Mouse (Mus musculus) erythroblast, embryonic 14.5 days (primary cell): Measurements from ENCODE around the gene 6330409D20Rik. TPM values are rescaled to one million over a fixed set of nuclear protein-coding genes. Genes with fewer than 3 reads are reported as not detected.

Source experiments
- H3K27me3 ChIP-seq: 2 replicates; pipeline ENCODE4 v1.6.1; 2012; ENCODE audit warnings: inconsistent platforms; ENCODE audit not compliant: control insufficient read depth
- H3K36me3 ChIP-seq: 2 replicates; pipeline ENCODE4 v1.6.1; 2012; ENCODE audit warnings: mild to moderate bottlenecking, inconsistent platforms; ENCODE audit not compliant: control insufficient read depth
- H3K4me1 ChIP-seq: 2 replicates; pipeline ENCODE4 v1.6.1; 2012; ENCODE audit warnings: inconsistent platforms; ENCODE audit not compliant: control insufficient read depth
- H3K4me3 ChIP-seq: replicated peaks from 2 replicates; pipeline ENCODE3; 2012; ENCODE audit warnings: moderate library complexity, mild to moderate bottlenecking, inconsistent platforms
- H3K9me3 ChIP-seq: 2 replicates; pipeline ENCODE4 v1.6.1; 2012; ENCODE audit warnings: low read length, inconsistent platforms, mixed read lengths; ENCODE audit not compliant: control insufficient read depth
- GATA1 ChIP-seq: IDR thresholded peaks from 2 replicates; pipeline ENCODE4 v1.6.1; 2012; ENCODE audit warnings: low read length, inconsistent platforms, mixed read lengths
- TAL1 ChIP-seq: IDR thresholded peaks from 3 replicates; pipeline ENCODE4 v1.6.1; 2012; ENCODE audit warnings: low read length, inconsistent platforms, mixed read lengths
- polyA plus RNA-seq: library from polyadenylated mRNA; stranded (reverse); fragments of >175 nt; gene quantifications from 2 replicates; pipeline ENCODE4 v1.2.3, GENCODE M21; 2012

Gene 6330409D20Rik
- polyA plus RNA-seq, 1 experiment = not detected

GRCm38 (mm10) chr2:32775359-32776074 lies 34.7 kb upstream of the 6330409D20Rik start, which contains the start of the genes Ttc16 and Ptrh1:
Ttc16 (minus strand) TSS chr2:32775633.
Ptrh1 (plus strand) TSS chr2:32775786.
- Histone ChIP-seq H3K27me3 (no peaks in the 10 kb centered on the region), H3K36me3 (no peaks in the 10 kb centered on the region), H3K4me3 (peak within 1 kb of the TSS; percentile 75), H3K4me1 (peaks cover 33% of the 10 kb centered on the region), H3K9me3 (no peaks in the 10 kb centered on the region)
- no peak for TF ChIP-seq TAL1
- no peak for TF ChIP-seq GATA1

- no peaks in the 10 kb centered on the region for H3K27me3 ChIP-seq
- no peak overlapping the region for H3K4me3 ChIP-seq
- H3K9me3 ChIP-seq = no peaks in the 10 kb centered on the region
- TF ChIP-seq TAL1 = no peak
- no peak for TF ChIP-seq GATA1
- H3K36me3 ChIP-seq = no peaks in the 10 kb centered on the region
- peaks cover 48% of the 10 kb centered on the region for H3K4me1 ChIP-seq
These were observed 31.9 kb upstream of the 6330409D20Rik start for GRCm38 (mm10) chr2:32772626-32773279.

- Histone ChIP-seq H3K4me3 (no peak overlapping the region), H3K36me3 (no peaks in the 10 kb centered on the region), H3K9me3 (no peaks in the 10 kb centered on the region), H3K27me3 (no peaks in the 10 kb centered on the region), H3K4me1 (peaks cover 52% of the 10 kb centered on the region)
- no peak for TF ChIP-seq TAL1
- no peak for TF ChIP-seq GATA1
These were observed 31.1 kb upstream of the 6330409D20Rik start for GRCm38 (mm10) chr2:32771886-32772285.

GRCm38 (mm10) chr2:32769327-32770085 lies 28.7 kb upstream of the 6330409D20Rik start:
- H3K4me1 ChIP-seq = peaks cover 30% of the 10 kb centered on the region
- H3K9me3 ChIP-seq = no peaks in the 10 kb centered on the region
- no peaks in the 10 kb centered on the region for H3K36me3 ChIP-seq
- TF ChIP-seq TAL1 = no peak
- peak; percentile 66 for TF ChIP-seq GATA1
- H3K27me3 ChIP-seq = no peaks in the 10 kb centered on the region
- no peak overlapping the region for H3K4me3 ChIP-seq

- no peaks in the 10 kb centered on the region for H3K9me3 ChIP-seq
- H3K27me3 ChIP-seq = no peaks in the 10 kb centered on the region
- H3K36me3 ChIP-seq = no peaks in the 10 kb centered on the region
- H3K4me3 ChIP-seq = no peak overlapping the region
- peaks cover 29% of the 10 kb centered on the region for H3K4me1 ChIP-seq
- TF ChIP-seq GATA1 = no peak
- no peak for TF ChIP-seq TAL1
These were observed 28.0 kb upstream of the 6330409D20Rik start for GRCm38 (mm10) chr2:32768661-32769285.

- TF ChIP-seq GATA1 (0 out of 2 replicates have a peak, but pooled peaks have one; percentile 7), TAL1 (no peak)
- H3K9me3 ChIP-seq = no peaks in the 10 kb centered on the region
- peaks cover 6% of the 10 kb centered on the region; the same call in 1 of the 2 replicates for H3K36me3 ChIP-seq
- peaks cover 28% of the 10 kb centered on the region for H3K4me1 ChIP-seq
- no peaks in the 10 kb centered on the region for H3K27me3 ChIP-seq
- no peak overlapping the region for H3K4me3 ChIP-seq
These were observed 26.4 kb upstream of the 6330409D20Rik start for GRCm38 (mm10) chr2:32767241-32767640.

GRCm38 (mm10) chr2:32763353-32763752 lies 22.5 kb upstream of the 6330409D20Rik start:
- H3K4me3 ChIP-seq = no peak overlapping the region
- TF ChIP-seq GATA1 = no peak
- no peak for TF ChIP-seq TAL1
- peaks cover 14% of the 10 kb centered on the region for H3K4me1 ChIP-seq
- no peaks in the 10 kb centered on the region for H3K9me3 ChIP-seq
- no peaks in the 10 kb centered on the region for H3K27me3 ChIP-seq
- peaks cover 31% of the 10 kb centered on the region for H3K36me3 ChIP-seq

GRCm38 (mm10) chr2:32761859-32762258 lies 21.0 kb upstream of the 6330409D20Rik start:
- no peak overlapping the region for H3K4me3 ChIP-seq
- TF ChIP-seq GATA1 = no peak
- TF ChIP-seq TAL1 = no peak
- peaks cover 17% of the 10 kb centered on the region for H3K4me1 ChIP-seq
- no peaks in the 10 kb centered on the region for H3K27me3 ChIP-seq
- H3K9me3 ChIP-seq = no peaks in the 10 kb centered on the region
- peaks cover 31% of the 10 kb centered on the region for H3K36me3 ChIP-seq

- no peaks in the 10 kb centered on the region for H3K27me3 ChIP-seq
- H3K4me1 ChIP-seq = peaks cover 20% of the 10 kb centered on the region
- no peaks in the 10 kb centered on the region for H3K9me3 ChIP-seq
- no peak overlapping the region for H3K4me3 ChIP-seq
- TF ChIP-seq GATA1 = no peak
- TF ChIP-seq TAL1 = no peak
- peaks cover 31% of the 10 kb centered on the region for H3K36me3 ChIP-seq
These were observed 20.5 kb upstream of the 6330409D20Rik start for GRCm38 (mm10) chr2:32761361-32761760.
